Mouse (Mus musculus): Measurements from ENCODE around the gene Iqck. TPM values are rescaled to one million over a fixed set of nuclear protein-coding genes. Genes with fewer than 3 reads are reported as not detected.

Iqck gene
- total RNA-seq, 4 experiments from 2014 or later: 2.8 to 5.7 (median 4.5) TPM

GRCm38 (mm10) chr7:118947241-118947640, 91.7 kb downstream of the Iqck start:
- no peak for DNase-seq (ENCODE audit: low spot score in 2 of 2)

GRCm38 (mm10) chr7:118948677-118949282, 93.2 kb downstream of the Iqck start:
- DNase-seq (ENCODE audit: low spot score in 2 of 2): no peak

DNA sequence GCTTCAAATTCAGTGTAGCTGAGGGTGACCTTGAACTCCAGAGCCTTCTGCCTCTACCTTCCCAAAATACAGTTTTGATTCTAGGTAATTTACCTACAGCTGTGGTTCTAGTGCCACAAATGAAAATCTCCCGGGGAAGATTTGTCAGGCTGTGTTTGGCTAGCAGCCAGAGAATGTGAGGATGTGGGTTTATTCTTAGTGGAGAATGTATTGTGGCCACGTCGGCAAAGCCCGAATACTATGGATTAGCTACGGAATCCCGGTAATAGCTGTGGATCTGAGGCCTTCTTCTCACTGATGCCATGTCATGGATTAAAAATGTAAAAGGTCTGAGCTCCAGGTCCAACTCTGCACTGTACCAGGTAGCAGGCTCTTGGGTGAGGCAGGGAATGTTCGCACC, 94.2 kb downstream of the Iqck start:
- no peak for DNase-seq (ENCODE audit: low spot score in 2 of 2)

- DNase-seq (ENCODE audit: low spot score in 2 of 2): no peak
Measured at GRCm38 (mm10) chr7:118953626-118954282, 98.2 kb downstream of the Iqck start.

DNA sequence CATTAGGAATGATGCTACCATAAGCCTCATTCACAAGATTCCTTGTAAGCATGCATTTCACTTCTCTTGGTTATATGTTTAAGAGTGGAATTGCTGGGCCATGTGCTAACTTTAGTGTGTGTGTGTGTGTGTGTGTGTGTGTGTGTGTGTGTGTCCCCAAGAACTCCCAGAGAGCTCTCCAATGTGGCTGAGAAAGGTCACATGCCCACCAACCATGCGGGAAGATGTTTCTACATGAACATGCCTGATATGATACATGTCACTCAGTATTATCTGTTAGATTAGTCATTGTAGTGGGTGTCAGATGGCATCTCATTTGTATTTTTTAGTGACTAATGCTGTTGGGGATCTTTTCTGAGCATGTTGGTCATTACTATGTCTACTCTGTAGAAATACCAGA, 99.4 kb downstream of the Iqck start:
- DNase-seq (ENCODE audit: low spot score in 2 of 2): no peak

DNA sequence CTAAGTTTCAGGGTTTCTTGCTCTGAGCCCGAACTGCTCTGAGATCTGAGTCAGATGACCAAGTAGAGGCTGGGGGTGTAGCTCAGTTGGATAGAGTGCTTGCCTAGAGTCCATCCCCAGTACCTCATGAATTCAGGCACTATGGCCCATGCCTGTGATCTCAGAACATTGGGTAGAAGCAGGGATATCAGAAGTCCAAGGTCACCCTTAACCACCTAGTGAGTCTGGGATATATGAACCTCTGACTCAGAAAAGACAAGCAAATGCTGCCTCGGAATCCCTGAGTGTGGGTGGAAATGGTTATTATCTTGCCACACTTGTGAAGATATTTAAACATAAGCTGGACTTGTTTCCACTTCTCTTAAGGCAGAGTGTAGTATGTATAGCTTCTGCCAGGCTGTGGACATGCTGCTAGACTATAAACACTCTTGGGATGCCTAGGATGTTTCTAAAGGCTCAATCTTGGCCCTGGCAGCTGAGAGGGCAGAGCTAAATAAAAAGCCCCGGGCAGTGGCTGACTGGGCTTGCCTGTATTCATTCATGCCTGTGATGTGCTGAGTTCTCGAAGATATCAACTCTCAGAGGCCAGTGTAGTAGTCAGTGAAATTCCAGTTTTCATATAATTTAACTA, 101.2 kb downstream of the Iqck start:
- DNase-seq (ENCODE audit: low spot score in 2 of 2): no peak

DNA sequence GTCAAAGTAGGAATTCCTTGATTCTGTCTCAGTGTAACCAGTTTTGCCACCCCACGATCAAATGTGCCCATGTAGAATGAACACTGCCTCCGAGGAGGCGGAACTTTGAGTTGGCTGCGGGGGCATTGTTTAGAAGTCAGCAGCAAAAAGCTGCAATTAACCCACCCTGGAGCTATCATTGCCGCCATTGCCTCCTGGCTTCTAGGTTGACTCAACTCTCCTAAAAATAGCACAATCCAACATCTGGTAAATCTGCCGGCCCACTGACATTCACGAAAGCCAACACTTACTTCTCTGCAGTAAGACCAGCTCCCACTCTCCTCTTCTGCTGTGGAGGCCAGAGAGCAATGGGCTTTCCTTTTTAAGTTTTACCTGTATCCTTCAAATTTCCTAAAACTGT, 103.7 kb downstream of the Iqck start:
- no peak for DNase-seq (ENCODE audit: low spot score in 2 of 2)

- no peak for DNase-seq (ENCODE audit: low spot score in 2 of 2)
Measured at GRCm38 (mm10) chr7:118964777-118965176, 109.2 kb downstream of the Iqck start.

- DNase-seq (ENCODE audit: low spot score in 2 of 2): no peak
Measured at GRCm38 (mm10) chr7:118965198-118965597, 109.6 kb downstream of the Iqck start.

GRCm38 (mm10) chr7:118968870-118969269, 113.3 kb downstream of the Iqck start:
- no peak for DNase-seq (ENCODE audit: low spot score in 2 of 2)

DNA sequence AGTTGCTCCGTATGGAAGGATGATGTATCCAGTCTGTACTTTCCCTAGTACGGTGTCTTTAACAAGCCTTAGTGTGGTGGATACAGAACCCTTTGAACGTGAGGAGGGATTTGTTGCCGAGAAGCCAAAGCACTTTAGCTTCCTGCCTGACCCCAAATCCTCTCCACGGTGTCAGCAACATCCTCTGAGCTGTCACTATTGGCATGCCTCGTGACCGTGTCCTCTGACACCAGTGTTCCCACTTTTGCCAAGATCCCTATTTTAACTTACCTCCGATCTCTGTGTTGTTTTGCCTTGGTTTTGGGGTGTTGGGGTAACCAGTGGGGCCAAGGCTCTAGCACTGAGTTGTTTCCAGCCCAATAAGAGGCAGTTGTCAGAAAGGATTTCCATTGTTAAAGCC, 115.9 kb downstream of the Iqck start:
- DNase-seq (ENCODE audit: low spot score in 2 of 2): no peak

- DNase-seq (ENCODE audit: low spot score in 2 of 2): no peak
Measured at GRCm38 (mm10) chr7:118972306-118972705, 116.8 kb downstream of the Iqck start.

DNA sequence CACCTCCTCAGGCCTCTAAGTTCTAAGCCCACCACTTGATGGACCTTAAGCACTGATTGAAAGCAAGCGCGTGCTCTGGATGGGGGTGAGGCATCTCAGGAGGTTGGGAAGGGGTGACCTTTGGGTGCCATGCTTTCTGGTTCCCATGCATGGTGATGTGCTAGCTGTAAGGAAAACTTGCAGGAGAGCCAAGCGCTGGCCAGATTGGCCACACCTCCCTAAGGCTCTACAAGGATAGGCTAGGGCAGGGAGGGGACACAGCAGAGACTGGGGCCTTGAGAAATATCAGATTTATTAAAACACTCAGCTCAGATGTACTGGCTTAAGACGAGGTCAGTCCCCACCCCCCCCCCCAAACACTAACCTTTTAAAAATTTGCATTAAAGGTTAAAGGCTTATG, 117.8 kb downstream of the Iqck start:
- no peak for DNase-seq (ENCODE audit: low spot score in 2 of 2)

DNA sequence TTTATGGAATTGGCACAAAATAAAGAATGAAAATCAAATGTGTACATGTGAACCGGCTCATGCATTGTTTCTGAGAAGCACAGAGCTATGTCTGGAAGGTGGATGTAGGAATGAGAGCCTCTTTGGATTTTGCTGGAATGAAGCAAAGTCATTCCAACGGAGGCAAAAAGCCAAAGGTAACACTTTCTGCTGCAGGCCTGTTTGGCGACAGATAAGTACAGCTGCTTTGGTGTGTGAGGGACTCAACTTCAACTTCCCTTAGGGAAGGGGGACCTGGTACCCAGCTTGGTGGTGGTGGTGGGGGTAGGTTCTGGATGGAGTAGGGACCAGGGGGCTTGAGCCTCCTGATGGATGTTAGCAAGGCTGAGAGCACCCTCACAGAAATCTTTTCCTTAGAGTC, 120.3 kb downstream of the Iqck start:
- no peak for DNase-seq (ENCODE audit: low spot score in 2 of 2)

DNA sequence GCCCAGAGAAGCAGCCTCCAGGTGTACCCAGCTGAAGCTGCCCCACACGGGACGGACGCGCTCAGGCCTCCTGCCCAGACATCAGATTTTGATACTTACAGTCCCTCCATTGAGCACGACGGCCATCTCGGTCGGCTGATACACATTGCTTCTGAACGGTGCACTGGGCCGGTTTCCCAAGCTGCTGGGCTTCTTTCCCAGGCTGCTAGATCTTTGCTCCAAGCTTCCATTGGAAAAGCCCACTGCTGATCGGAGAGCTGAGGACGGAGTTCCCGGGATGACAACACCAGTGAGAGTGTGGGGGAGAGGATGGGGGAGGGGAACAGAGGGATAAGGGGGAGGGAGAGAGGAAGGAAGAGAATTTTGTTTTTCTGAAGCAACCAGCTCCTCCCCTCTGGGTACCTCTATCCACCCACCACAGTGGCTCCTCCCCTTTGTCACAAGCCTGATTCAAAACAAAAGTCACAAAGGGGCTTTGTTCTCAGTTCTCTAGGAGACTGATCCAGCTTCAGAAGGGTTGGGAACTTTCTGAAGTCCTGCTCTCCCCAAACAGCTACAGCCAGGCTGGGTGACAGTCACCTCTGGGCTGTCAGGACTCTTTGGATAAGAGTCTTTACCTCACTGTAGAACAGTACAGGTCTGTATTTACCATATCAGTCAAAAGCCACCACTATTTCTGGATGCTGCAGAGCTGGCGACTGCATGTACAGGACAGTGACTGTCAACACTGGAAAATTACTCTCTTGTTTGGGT, 121.0 kb downstream of the Iqck start:
- DNase-seq (ENCODE audit: low spot score in 2 of 2): peak; percentile 74 to 79

DNA sequence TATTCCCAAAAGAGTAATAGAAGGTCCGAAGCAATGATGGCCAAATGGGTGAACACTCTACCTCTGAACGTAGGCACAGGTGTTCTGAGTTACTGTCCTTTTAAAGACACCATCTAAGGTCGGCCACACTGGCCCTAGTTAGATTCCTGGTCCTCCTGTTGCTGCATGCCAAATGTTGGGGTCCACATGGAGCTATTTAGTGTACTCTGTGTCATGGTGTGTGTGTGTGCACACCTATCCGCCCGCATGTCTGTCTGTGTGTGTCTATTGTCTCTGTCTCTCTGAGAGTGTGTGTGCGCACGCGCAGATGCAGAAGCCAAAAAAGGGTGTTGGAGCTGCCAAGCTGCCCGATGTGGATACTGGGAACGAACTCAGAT, 121.6 kb downstream of the Iqck start:
- DNase-seq (ENCODE audit: low spot score in 2 of 2): no peak

DNA sequence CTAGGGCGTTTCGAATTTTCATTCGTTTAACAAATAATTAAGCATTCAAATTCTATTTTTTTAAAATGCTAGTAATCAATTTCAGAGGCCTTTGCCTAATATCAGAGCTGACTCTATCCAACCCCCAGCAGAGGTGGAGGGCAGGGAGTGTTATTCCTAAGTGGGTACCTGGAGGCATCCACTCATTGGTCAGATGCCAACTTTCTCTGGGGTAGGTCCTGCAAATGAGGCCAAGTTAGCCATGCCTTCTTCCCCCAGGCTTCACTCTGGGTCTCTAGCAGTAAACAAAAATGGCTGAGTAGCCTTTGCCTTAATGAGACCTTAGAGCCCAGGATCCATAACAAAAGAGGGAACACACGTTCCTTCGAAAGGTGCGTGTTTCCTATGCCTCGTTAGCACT, 123.6 kb downstream of the Iqck start:
- DNase-seq (ENCODE audit: low spot score in 2 of 2): no peak

- no peak for DNase-seq (ENCODE audit: low spot score in 2 of 2)
Measured at GRCm38 (mm10) chr7:118979708-118980107, 124.2 kb downstream of the Iqck start.

DNA sequence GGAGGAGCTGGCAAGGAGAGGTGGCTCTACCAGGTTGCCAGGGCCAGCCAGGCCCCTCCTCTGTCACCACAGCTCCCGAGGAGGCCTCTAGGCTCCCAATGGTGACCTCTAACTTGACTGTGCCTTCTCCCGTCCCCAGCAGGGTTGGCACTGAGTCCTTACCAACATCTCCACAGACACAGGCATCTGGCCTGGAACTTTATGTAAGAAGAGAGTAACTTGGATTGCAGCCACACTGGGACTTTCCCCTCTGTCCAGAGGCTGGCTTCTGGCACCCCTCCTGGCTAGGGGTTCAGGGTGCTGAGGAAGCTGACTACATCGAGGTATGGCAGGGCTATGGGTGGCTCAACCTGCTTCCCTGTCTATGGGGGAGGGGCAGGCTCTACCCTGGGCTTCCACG, 125.8 kb downstream of the Iqck start:
- DNase-seq (ENCODE audit: low spot score in 2 of 2): peak in 1 of 2 experiments; percentile 56

GRCm38 (mm10) chr7:118981831-118982230, 126.3 kb downstream of the Iqck start:
- DNase-seq (ENCODE audit: low spot score in 2 of 2): no peak

- DNase-seq (ENCODE audit: low spot score in 2 of 2): no peak
Measured at GRCm38 (mm10) chr7:118982586-118982985, 127.0 kb downstream of the Iqck start.

DNA sequence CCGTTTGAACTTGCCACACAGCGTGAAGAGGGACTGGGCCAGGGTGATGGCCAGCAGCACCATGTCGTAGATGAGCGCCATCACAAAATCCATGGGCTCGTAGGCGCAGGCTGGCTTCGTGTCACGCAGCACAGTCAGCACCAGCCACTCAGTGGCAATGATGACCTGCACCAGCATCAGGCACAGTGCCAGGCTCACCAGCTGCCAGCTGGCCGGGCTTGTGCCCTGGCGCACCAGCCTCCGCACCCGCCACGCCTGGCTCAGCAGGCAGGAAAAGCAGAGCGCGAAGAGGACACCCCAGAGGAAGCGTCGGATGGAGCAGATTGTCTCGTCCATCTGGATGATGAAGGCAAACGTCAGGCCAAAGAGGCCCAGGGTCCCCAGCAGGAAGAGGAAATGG, 128.4 kb downstream of the Iqck start:
- peak; percentile 86 to 88 for DNase-seq (ENCODE audit: low spot score in 2 of 2)
